Mouse (Mus musculus) forebrain, embryonic 14.5 days (tissue): ENCODE measurements around the gene Abca8b. TPM values are rescaled to one million over a fixed set of nuclear protein-coding genes. Genes with fewer than 3 reads are reported as not detected.

Experiments
- ATAC-seq: fragments of 200-750 bp; cut with Nextera tagmentation; 2 replicates; pipeline ENCODE4 v1.8.0; 2017; ENCODE audit warnings: mild to moderate bottlenecking, moderate library complexity
- DNase-seq: peaks from one replicate; pipeline ENCODE4 v3.0.0-alpha.2; 2015; ENCODE audit warnings: low spot score
- H3K27ac ChIP-seq: fragments of 300-500 bp; sonication (generic); 2 replicates; pipeline ENCODE4 v1.5.1; 2014; ENCODE audit warnings: low read depth, mild to moderate bottlenecking, control low read depth, low read length, moderate library complexity
- H3K27me3 ChIP-seq: fragments of 300-500 bp; sonication (generic); replicated peaks from 2 replicates; pipeline ENCODE4 v1.6.1; 2014; ENCODE audit warnings: low read length, control low read depth, mixed read lengths; ENCODE audit not compliant: control insufficient read depth, insufficient read depth
- H3K36me3 ChIP-seq: fragments of 300-500 bp; sonication (generic); 2 replicates; pipeline ENCODE4 v1.6.1; 2014; ENCODE audit warnings: low read length, control low read depth; ENCODE audit not compliant: control insufficient read depth, insufficient read depth
- H3K4me1 ChIP-seq: fragments of 300-500 bp; sonication (generic); 2 replicates; pipeline ENCODE4 v1.6.1; 2014; ENCODE audit warnings: antibody characterized with exemption, low read length, control low read depth; ENCODE audit not compliant: control insufficient read depth, insufficient read depth
- H3K4me2 ChIP-seq: fragments of 300-500 bp; sonication (generic); 2 replicates; pipeline ENCODE4 v1.6.1; 2014; ENCODE audit warnings: mild to moderate bottlenecking, control low read depth, low read length
- H3K4me3 ChIP-seq: fragments of 300-500 bp; sonication (generic); 2 replicates; pipeline ENCODE4 v1.5.1; 2014; ENCODE audit warnings: low read depth, low read length, control low read depth
- H3K9ac ChIP-seq: fragments of 300-500 bp; sonication (generic); 2 replicates; pipeline ENCODE4 v1.6.1; 2014; ENCODE audit warnings: mild to moderate bottlenecking, low read length, control low read depth, moderate library complexity
- H3K9me3 ChIP-seq: fragments of 300-500 bp; sonication (generic); replicated peaks from 2 replicates; pipeline ENCODE4 v1.6.1; 2016; ENCODE audit warnings: low read length, control low read depth, mixed read lengths; ENCODE audit not compliant: control insufficient read depth
- WGBS: fragments of 180-500 bp; shearing (Covaris S2); extraction: QIAGEN DNeasy Blood & Tissue Kit; methylation state at CpG from one replicate; pipeline ENCODE4 v1.1.7; 2014; 5-methylcytosine and 5-hydroxymethylcytosine counted together
- polyA plus RNA-seq: library from polyadenylated mRNA; unstranded; fragments of >200 nt; fragmentation: Nextera tagmentation; extraction: Ambion mirVana; gene quantifications from 2 replicates; pipeline ENCODE4 v1.2.1, GENCODE M21; 2014

Gene Abca8b
- polyA plus RNA-seq, 1 experiment from 2014 or later, result 1.1 TPM

DNA sequence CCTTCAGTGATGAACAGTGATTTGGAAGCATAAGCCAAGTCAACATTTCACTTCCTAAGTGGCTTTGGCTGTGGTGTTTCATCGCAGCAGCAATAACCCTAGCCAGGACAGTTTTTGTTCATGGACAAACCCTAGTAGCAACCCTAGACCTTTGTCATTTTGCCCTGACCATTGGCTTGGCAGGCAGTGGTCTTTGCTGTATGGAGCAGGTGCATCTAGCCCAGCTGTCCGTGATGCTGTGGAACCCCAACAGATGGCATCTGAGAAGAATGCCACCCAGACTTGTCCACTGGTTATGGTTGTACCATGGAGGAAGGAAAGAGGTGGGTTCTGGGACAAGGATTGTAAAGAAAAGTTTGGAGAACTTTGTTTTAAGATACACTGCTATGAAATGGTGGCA lies 88.1 kb downstream of the Abca8b start:
- DNase-seq, result no peak
- H3K4me3 ChIP-seq, result no peak overlapping the region
- H3K9me3 ChIP-seq, result no peaks in the 10 kb centered on the region
- H3K4me1 ChIP-seq, result 0 out of 2 replicates have a peak, but pooled peaks cover 2% of the 10 kb centered on the region
- no peaks in the 10 kb centered on the region for H3K36me3 ChIP-seq
- no peak overlapping the region for H3K27ac ChIP-seq
- H3K27me3 ChIP-seq, result no peaks in the 10 kb centered on the region
- H3K9ac ChIP-seq, result no peak overlapping the region
- no peak overlapping the region for H3K4me2 ChIP-seq
- 96% methylated on average over 2 of the region's 2 CpGs for WGBS
- ATAC-seq, result no peak

- no peak overlapping the region for H3K4me3 ChIP-seq
- ATAC-seq, result peak; percentile 91
- H3K27me3 ChIP-seq, result no peaks in the 10 kb centered on the region
- H3K4me1 ChIP-seq, result peaks cover 6% of the 10 kb centered on the region; the same call in 1 of the 2 replicates
- H3K9ac ChIP-seq, result no peak overlapping the region
- H3K9me3 ChIP-seq, result no peaks in the 10 kb centered on the region
- H3K36me3 ChIP-seq, result no peaks in the 10 kb centered on the region
- WGBS, result 26% methylated on average over 6 of the region's 6 CpGs
- DNase-seq, result peak; percentile 96
- H3K4me2 ChIP-seq, result no peak overlapping the region
- no peak overlapping the region for H3K27ac ChIP-seq
These were observed 92.7 kb downstream of the Abca8b start for GRCm38 (mm10) chr11:109902616-109903598.

DNA sequence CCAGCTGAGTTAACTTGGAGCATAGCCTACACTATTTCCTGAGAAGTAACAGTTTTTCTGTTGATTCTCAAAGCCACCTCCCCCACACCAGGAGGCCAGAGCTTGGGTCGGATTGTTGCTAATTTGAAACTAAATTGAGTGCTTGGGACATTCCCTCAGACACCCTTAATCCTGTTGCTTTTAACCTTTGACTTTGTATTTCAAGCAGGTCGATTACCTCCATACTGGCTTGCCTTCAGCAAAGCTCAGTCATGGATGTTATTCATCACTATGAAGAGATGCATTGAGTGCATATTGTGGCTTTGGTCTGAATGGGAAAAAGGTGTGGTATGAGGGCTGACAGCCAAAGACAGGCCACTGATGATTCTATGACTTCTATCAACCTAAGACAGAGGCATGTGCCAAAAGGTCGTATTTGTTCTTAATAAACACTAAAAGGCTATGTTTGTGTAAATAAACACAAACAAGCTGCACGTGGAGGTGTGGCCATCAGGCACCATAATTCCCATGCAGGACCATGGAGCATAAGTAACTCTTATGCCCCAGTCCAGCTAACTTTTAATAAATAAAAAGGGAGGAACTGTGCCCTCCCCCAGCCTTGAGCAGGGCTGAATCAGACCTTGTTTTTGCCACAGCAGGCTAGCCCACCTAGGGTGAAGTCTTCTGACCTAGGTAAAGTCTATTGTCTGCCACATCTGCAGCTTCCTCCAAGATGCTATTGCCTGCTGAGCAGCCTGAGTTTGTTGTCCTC lies 95.0 kb downstream of the Abca8b start:
- Histone ChIP-seq H3K4me1 (peaks cover 6% of the 10 kb centered on the region; the same call in 1 of the 2 replicates), H3K27ac (no peak overlapping the region), H3K9me3 (no peaks in the 10 kb centered on the region), H3K9ac (no peak overlapping the region), H3K27me3 (no peaks in the 10 kb centered on the region), H3K36me3 (no peaks in the 10 kb centered on the region), H3K4me3 (no peak overlapping the region), H3K4me2 (no peak overlapping the region)
- 36% methylated on average over 4 of the region's 4 CpGs for WGBS
- ATAC-seq (no peak; the same call in 1 of the 2 replicates), DNase-seq (no peak)

DNA sequence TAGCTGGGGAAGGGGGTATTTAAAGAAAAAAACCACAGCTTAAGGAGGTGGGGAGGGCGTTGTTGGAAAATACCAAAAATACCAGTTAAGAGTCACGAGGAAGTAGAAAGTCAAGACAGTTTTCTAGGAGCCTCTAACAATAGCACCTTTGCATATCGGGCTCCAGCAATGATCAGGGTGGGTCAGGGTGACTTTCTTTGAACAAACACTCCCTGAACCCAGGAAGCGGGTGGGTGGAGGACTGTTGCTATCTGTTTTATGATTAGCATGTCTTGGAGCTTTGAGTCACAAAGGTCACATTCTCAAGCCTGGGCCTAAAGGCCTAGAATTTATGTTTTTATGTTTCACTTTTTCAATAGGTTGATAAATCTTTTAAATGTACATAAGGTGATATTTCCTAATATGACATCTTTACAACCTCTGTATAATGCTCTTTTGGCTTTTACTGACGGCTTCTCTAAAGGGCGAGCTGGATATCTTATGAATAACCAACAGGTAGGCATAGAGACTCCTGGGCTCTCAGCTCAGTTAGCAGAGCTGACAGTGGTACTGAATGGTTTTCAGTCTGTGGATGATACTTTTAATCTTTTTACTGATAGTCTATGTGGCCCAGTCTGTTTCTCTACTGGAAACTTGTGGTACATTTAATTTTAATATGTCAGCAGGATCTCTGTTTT lies 96.7 kb downstream of the Abca8b start:
- Histone ChIP-seq H3K27ac (no peak overlapping the region), H3K4me1 (peaks cover 6% of the 10 kb centered on the region; the same call in 1 of the 2 replicates), H3K9me3 (no peaks in the 10 kb centered on the region), H3K9ac (no peak overlapping the region), H3K27me3 (no peaks in the 10 kb centered on the region), H3K4me2 (no peak overlapping the region), H3K4me3 (no peak overlapping the region), H3K36me3 (no peaks in the 10 kb centered on the region)
- WGBS, result 90% methylated on average over 6 of the region's 6 CpGs
- ATAC-seq (no peak), DNase-seq (no peak)

DNA sequence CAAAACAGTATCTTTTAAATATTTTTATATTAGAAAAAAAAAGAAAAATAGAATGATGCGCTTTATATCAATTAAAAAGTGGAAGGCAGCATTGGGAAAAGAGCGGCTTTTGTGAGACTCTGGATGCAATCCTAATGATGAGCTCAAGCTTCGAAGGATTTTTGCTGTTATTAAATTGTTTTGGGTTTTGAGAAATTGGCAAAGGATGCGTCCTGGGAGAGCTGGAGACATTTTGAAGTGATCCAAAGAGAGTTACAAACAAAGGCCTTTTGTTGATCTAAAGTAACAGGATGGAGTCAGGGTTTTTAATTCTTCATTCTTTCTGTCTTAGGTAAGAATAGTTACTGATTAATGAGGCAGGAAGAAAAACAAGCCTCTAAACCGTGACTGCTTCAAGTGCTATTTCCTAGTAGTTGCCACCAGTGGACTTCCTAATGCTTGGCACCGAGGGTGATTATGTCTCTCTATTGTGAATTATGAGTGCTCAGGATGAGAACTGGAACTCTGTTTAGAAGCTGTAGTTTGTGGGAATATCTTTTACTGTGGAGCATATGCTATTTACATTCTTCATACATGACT lies 99.6 kb downstream of the Abca8b start:
- Histone ChIP-seq H3K27ac (no peak overlapping the region), H3K36me3 (no peaks in the 10 kb centered on the region), H3K27me3 (no peaks in the 10 kb centered on the region), H3K4me1 (no peaks in the 10 kb centered on the region), H3K9ac (no peak overlapping the region), H3K9me3 (no peaks in the 10 kb centered on the region), H3K4me2 (no peak overlapping the region), H3K4me3 (no peak overlapping the region)
- no peak for ATAC-seq
- DNase-seq, result no peak
- WGBS, result 52% methylated on average over 6 of the region's 6 CpGs

DNA sequence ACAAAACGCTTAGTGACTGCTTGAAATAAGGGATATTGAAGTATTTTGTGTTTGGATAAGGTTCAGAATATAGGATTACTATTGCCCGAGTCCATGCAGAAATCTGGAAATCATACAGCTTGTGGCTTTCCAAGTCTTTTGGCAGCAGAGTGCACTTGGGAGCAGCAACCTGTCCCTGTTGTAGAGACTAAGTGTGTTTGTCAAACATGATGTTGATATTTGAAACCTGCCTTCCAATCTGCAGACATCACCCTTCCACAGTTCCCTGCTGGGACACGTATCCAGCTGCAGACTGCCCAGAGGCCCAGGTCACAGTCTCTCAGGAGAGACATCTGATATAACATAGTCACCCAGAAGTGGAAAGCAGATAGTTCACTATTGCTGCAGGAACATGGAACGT lies 100.1 kb downstream of the Abca8b start:
- no peaks in the 10 kb centered on the region for H3K36me3 ChIP-seq
- no peak overlapping the region for H3K4me3 ChIP-seq
- ATAC-seq, result no peak

GRCm38 (mm10) chr11:109893894-109894804 lies 101.5 kb downstream of the Abca8b start:
- Histone ChIP-seq H3K4me2 (no peak overlapping the region), H3K27ac (no peak overlapping the region), H3K27me3 (no peaks in the 10 kb centered on the region), H3K4me1 (no peaks in the 10 kb centered on the region), H3K4me3 (no peak overlapping the region), H3K9me3 (no peaks in the 10 kb centered on the region), H3K36me3 (no peaks in the 10 kb centered on the region), H3K9ac (no peak overlapping the region)
- ATAC-seq, result no peak
- 81% methylated on average over 3 of the region's 3 CpGs for WGBS
- no peak for DNase-seq

More for the DNA sequence above, 100.1 kb downstream of the Abca8b start:
- WGBS, result 75% methylated on average over 4 of the region's 4 CpGs
- Histone ChIP-seq H3K9me3 (no peaks in the 10 kb centered on the region), H3K4me1 (no peaks in the 10 kb centered on the region), H3K9ac (no peak overlapping the region), H3K27ac (no peak overlapping the region), H3K4me2 (no peak overlapping the region), H3K27me3 (no peaks in the 10 kb centered on the region)
- no peak for DNase-seq

DNA sequence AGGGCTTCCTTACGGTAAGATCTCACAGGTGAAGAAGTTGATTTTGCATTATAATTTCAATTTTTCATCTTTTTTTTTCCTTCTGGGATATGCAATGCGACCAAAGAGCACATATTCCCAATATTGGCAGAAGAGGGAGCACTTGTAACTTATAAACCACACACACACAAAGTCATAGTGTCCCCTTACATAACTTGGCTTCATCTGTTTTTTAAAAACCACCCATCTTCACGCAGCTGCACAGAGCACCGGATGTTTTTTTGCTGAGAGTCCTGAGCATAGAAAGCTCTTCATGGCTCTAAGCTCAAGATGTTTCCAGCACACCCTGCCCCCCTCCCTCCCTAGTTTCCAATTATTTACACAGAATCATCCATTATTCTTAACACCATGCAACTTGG lies 103.7 kb downstream of the Abca8b start:
- no peaks in the 10 kb centered on the region for H3K4me1 ChIP-seq
- H3K27ac ChIP-seq, result no peak overlapping the region
- WGBS, result 85% methylated on average over 4 of the region's 4 CpGs
- no peaks in the 10 kb centered on the region for H3K27me3 ChIP-seq
- ATAC-seq (no peak; the same call in 1 of the 2 replicates), DNase-seq (peak; percentile 62)
- H3K36me3 ChIP-seq, result no peaks in the 10 kb centered on the region
- H3K9me3 ChIP-seq, result no peaks in the 10 kb centered on the region
- no peak overlapping the region for H3K9ac ChIP-seq
- H3K4me3 ChIP-seq, result no peak overlapping the region
- H3K4me2 ChIP-seq, result no peak overlapping the region
